Comparison of ENCODE assay signal across 23 mouse cellular contexts in genomic region chr14:93762855-93763254, GRCm38 (mm10).
DNase-seq lines count a peak whose midpoint lies in the region; ATAC-seq and TF ChIP-seq lines count a peak whose summit lies in the region.
"Had no signal": no experiment of that assay in that cellular context is flagged by ENCODE, and none has a peak within 500 bp of the region (broad histone marks: within the 10 kb centered on the region; RNA-seq: fewer than 3 reads in every experiment).

No protein-coding gene starts in this region.

- no peaks in the 10 kb centered on the region for H3K9me3 ChIP-seq in embryonic facial prominence, embryonic 14.5 days (ENCODE audit: control insufficient read depth, low read length)
- H3K9me3 ChIP-seq in embryonic facial prominence, embryonic 10.5 days = no peaks in the 10 kb centered on the region
- H3K9me3 ChIP-seq: embryonic facial prominence, embryonic 12.5 days; embryonic facial prominence, embryonic 15.5 days; forebrain, embryonic 10.5 days; forebrain, embryonic 12.5 days had no signal

- no peaks in the 10 kb centered on the region for H3K36me3 ChIP-seq in embryonic facial prominence, embryonic 14.5 days (ENCODE audit: control insufficient read depth, insufficient read depth, low read length)
- H3K36me3 ChIP-seq in embryonic facial prominence, embryonic 10.5 days (replicated peaks) = no peaks in the 10 kb centered on the region
- H3K36me3 ChIP-seq: embryonic facial prominence, embryonic 12.5 days; embryonic facial prominence, embryonic 15.5 days; forebrain, embryonic 10.5 days; forebrain, embryonic 12.5 days had no signal

- no peak overlapping the region for H3K4me2 ChIP-seq in embryonic facial prominence, embryonic 14.5 days (ENCODE audit: low read depth, low read length)
- H3K4me2 ChIP-seq: embryonic facial prominence, embryonic 12.5 days; embryonic facial prominence, embryonic 15.5 days; forebrain, embryonic 12.5 days had no signal

- no peaks in the 10 kb centered on the region for H3K27me3 ChIP-seq in embryonic facial prominence, embryonic 14.5 days (replicated peaks; ENCODE audit: control insufficient read depth, insufficient read depth, low read length)
- H3K27me3 ChIP-seq in embryonic facial prominence, embryonic 10.5 days (replicated peaks; ENCODE audit: low read depth, poor library complexity, severe bottlenecking) = no peaks in the 10 kb centered on the region
- H3K27me3 ChIP-seq: embryonic facial prominence, embryonic 12.5 days; embryonic facial prominence, embryonic 15.5 days; forebrain, embryonic 12.5 days had no signal

- H3K4me3 ChIP-seq in embryonic facial prominence, embryonic 14.5 days (ENCODE audit: low read depth, low read length) = no peak overlapping the region
- H3K4me3 ChIP-seq in embryonic facial prominence, embryonic 10.5 days = no peak overlapping the region
- H3K4me3 ChIP-seq: embryonic facial prominence, embryonic 12.5 days; embryonic facial prominence, embryonic 15.5 days; erythroblast, embryonic 14.5 days; forebrain, embryonic 10.5 days; forebrain, embryonic 12.5 days had no signal

- no peak overlapping the region for H3K9ac ChIP-seq in embryonic facial prominence, embryonic 14.5 days (ENCODE audit: low read depth, low read length)
- H3K9ac ChIP-seq: embryonic facial prominence, embryonic 12.5 days; embryonic facial prominence, embryonic 15.5 days; forebrain, embryonic 12.5 days had no signal

- H3K4me1 ChIP-seq in embryonic facial prominence, embryonic 14.5 days (ENCODE audit: control insufficient read depth, insufficient read depth, low read length) = no peaks in the 10 kb centered on the region
- no peaks in the 10 kb centered on the region for H3K4me1 ChIP-seq in embryonic facial prominence, embryonic 10.5 days
- H3K4me1 ChIP-seq: embryonic facial prominence, embryonic 12.5 days; embryonic facial prominence, embryonic 15.5 days; forebrain, embryonic 10.5 days; forebrain, embryonic 12.5 days had no signal

- DNase-seq in embryonic facial prominence, embryonic 14.5 days (ENCODE audit: low spot score) = peak; percentile 6
- no peak for DNase-seq in embryonic facial prominence, embryonic 10.5 days (ENCODE audit: low spot score)
- peak; percentile 16 for DNase-seq in 3T3-L1 (ENCODE audit: low read depth, low spot score)
- DNase-seq in brain, embryonic 14.5 days (ENCODE audit: low read depth) = peak; percentile 26
- DNase-seq in gastrocnemius, postnatal 4 days (ENCODE audit: low spot score in 2 of 2) = no peak
- no peak for DNase-seq in kidney, postnatal 14 days
- DNase-seq: adrenal gland, adult 2 months; adrenal gland, postnatal 10 days; adrenal gland, postnatal 25 days; cerebellum, adult 11 months; cerebellum, adult 18-20 months; cerebellum, adult 8-10 months; cerebellum, adult 9-11 months; cerebellum, postnatal 14 days; cerebellum, postnatal 36 days; embryo, embryonic 11 days had no signal

- H3K27ac ChIP-seq in embryonic facial prominence, embryonic 14.5 days (replicated peaks; ENCODE audit: low read depth, low read length) = no peak overlapping the region
- no peak overlapping the region for H3K27ac ChIP-seq in embryonic facial prominence, embryonic 10.5 days (replicated peaks)
- H3K27ac ChIP-seq: embryonic facial prominence, embryonic 12.5 days; embryonic facial prominence, embryonic 15.5 days; forebrain, embryonic 10.5 days; forebrain, embryonic 12.5 days had no signal

- no peak for ATAC-seq in embryonic facial prominence, embryonic 14.5 days (ENCODE audit: low read depth)
- ATAC-seq: forebrain, embryonic 14.5 days; forebrain, embryonic 16.5 days had no signal

- no peak for TF ChIP-seq POLR2A in brain, embryonic 14.5 days (IDR thresholded peaks at IDR 0.05; ENCODE audit: borderline replicate concordance, extremely low read depth, insufficient read depth, insufficient read length, poor library complexity, severe bottlenecking)

- 70% methylated on average over 2 of the region's 2 CpGs for WGBS in embryonic facial prominence, embryonic 14.5 days
- 84% methylated on average over 2 of the region's 2 CpGs for WGBS in embryonic facial prominence, embryonic 10.5 days

- no peak for TF ChIP-seq CTCF in brain, embryonic 14.5 days (IDR thresholded peaks at IDR 0.05; ENCODE audit: borderline replicate concordance, extremely low read depth, insufficient read depth, insufficient read length)

Comparison
In these comparisons a context has a peak if more than half of its experiments do, and no peak if none do; other contexts are left out.
1. DNase-seq: peak in embryonic facial prominence, embryonic 14.5 days (single experiment), 3T3-L1 (single experiment) and brain, embryonic 14.5 days (single experiment); none in embryonic facial prominence, embryonic 10.5 days (single experiment), gastrocnemius, postnatal 4 days (0 of 2) and kidney, postnatal 14 days (single experiment).